Mouse (Mus musculus) embryonic fibroblast, embryonic 13.5 days (primary cell): ENCODE results near the gene Map3k14.

ENCODE experiments used
- CTCF ChIP-seq: IDR thresholded peaks from 2 replicates; pipeline ENCODE4 v1.5.1; 2011; ENCODE audit warnings: mild to moderate bottlenecking, control low read depth, low read length, moderate library complexity, borderline replicate concordance; ENCODE audit not compliant: insufficient read depth
- POLR2A ChIP-seq: IDR thresholded peaks from 2 replicates; pipeline ENCODE4 v1.6.1; 2011; ENCODE audit warnings: low read depth, mild to moderate bottlenecking, control low read depth, low read length, moderate library complexity

GRCm38 (mm10) chr11:103217790-103218516 is 49.3 kb downstream of the Map3k14 start, which contains the start of gene Spata32:
- TF ChIP-seq POLR2A, result no peak
- no peak for TF ChIP-seq CTCF
